In genomic region chr1:155753411-155753810, GRCm38 (mm10) we compare ENCODE assay signal across 20 mouse cellular contexts. TPM values are rescaled to one million over a fixed set of nuclear protein-coding genes. Genes with fewer than 3 reads are reported as not detected.
"Had no signal": no experiment of that assay in that cellular context is flagged by ENCODE, and none has a peak within 500 bp of the region (broad histone marks: within the 10 kb centered on the region; RNA-seq: fewer than 3 reads in every experiment).

No protein-coding gene starts in this region.

- H3K9ac ChIP-seq: neural tube, embryonic 12.5 days; neural tube, embryonic 13.5 days; stomach, embryonic 15.5 days had no signal

- H3K4me2 ChIP-seq: neural tube, embryonic 12.5 days; neural tube, embryonic 13.5 days; stomach, embryonic 15.5 days had no signal

- H3K4me3 ChIP-seq: neural tube, embryonic 12.5 days; neural tube, embryonic 13.5 days; stomach, embryonic 15.5 days had no signal

- H3K4me1 ChIP-seq: neural tube, embryonic 13.5 days; stomach, embryonic 15.5 days had no signal

- H3K9me3 ChIP-seq: neural tube, embryonic 12.5 days; neural tube, embryonic 13.5 days; stomach, embryonic 15.5 days had no signal

- H3K27ac ChIP-seq: neural tube, embryonic 12.5 days; neural tube, embryonic 13.5 days; stomach, embryonic 15.5 days; stomach, postnatal 0 days had no signal

- DNase-seq: retina, postnatal 1 day; right cerebral cortex, adult 18-20 months; right cerebral cortex, postnatal 14 days; right cerebral cortex, postnatal 25 days; right cerebral cortex, postnatal 4 days; spleen, adult 18-20 months; thymus, adult 18-20 months; thymus, adult 2 months; thymus, postnatal 14 days; thymus, postnatal 25 days; thymus, postnatal 36 days; thymus, postnatal 4 days had no signal

- H3K36me3 ChIP-seq: neural tube, embryonic 12.5 days; neural tube, embryonic 13.5 days; stomach, embryonic 15.5 days had no signal

RNA-seq across cellular contexts. Expression of gene Lhx4, which starts 1.9 kb away (rescaled TPM):
- polyA plus RNA-seq: small intestine, adult 2 months; spleen, adult 2 months; stomach, embryonic 16.5 days; urinary bladder, adult 2 months had no signal
